Mouse (Mus musculus) intestine, embryonic 16.5 days (tissue): ENCODE data around the gene Zfp609. TPM values are rescaled to one million over a fixed set of nuclear protein-coding genes. Genes with fewer than 3 reads are reported as not detected.

Source experiments
- ATAC-seq: fragments of 200-750 bp; cut with Nextera tagmentation; 2 replicates; pipeline ENCODE4 v1.8.0; 2017; ENCODE audit warnings: moderate TSS enrichment, moderate library complexity
- H3K27ac ChIP-seq: fragments of 300-500 bp; sonication (generic); 2 replicates; pipeline ENCODE4 v1.5.1; 2014; ENCODE audit warnings: mild to moderate bottlenecking, low read length
- H3K27me3 ChIP-seq: fragments of 300-500 bp; sonication (generic); replicated peaks from 2 replicates; pipeline ENCODE4 v1.6.1; 2014; ENCODE audit warnings: low read length, control low read depth, mixed read lengths; ENCODE audit not compliant: control insufficient read depth, insufficient read depth
- H3K36me3 ChIP-seq: fragments of 300-500 bp; sonication (generic); 2 replicates; pipeline ENCODE4 v1.6.1; 2014; ENCODE audit warnings: low read length, control low read depth; ENCODE audit not compliant: control insufficient read depth, insufficient read depth
- H3K4me1 ChIP-seq: fragments of 300-500 bp; sonication (generic); 2 replicates; pipeline ENCODE4 v1.6.1; 2014; ENCODE audit warnings: low read length, control low read depth, mixed read lengths; ENCODE audit not compliant: control insufficient read depth, insufficient read depth
- H3K4me2 ChIP-seq: fragments of 300-500 bp; sonication (generic); 2 replicates; pipeline ENCODE4 v1.6.1; 2014; ENCODE audit warnings: low read depth, low read length, control low read depth
- H3K4me3 ChIP-seq: fragments of 300-500 bp; sonication (generic); 2 replicates; pipeline ENCODE4 v1.5.1; 2014; ENCODE audit warnings: mild to moderate bottlenecking, low read length
- H3K9ac ChIP-seq: fragments of 300-500 bp; sonication (generic); 2 replicates; pipeline ENCODE4 v1.6.1; 2014; ENCODE audit warnings: low read depth, low read length
- H3K9me3 ChIP-seq: fragments of 300-500 bp; sonication (generic); 2 replicates; pipeline ENCODE4 v1.6.1; 2016; ENCODE audit warnings: low read length, control low read depth; ENCODE audit not compliant: control insufficient read depth
- WGBS: fragments of 180-500 bp; shearing (Covaris S2); extraction: QIAGEN DNeasy Blood & Tissue Kit; methylation state at CpG from one replicate; pipeline ENCODE4 v1.1.7; 2014; 5-methylcytosine and 5-hydroxymethylcytosine counted together
- polyA plus RNA-seq: library from polyadenylated mRNA; unstranded; fragments of >200 nt; fragmentation: Nextera tagmentation; extraction: Ambion mirVana; gene quantifications from 2 replicates; pipeline ENCODE4 v1.2.1, GENCODE M21; 2015

The Zfp609 gene
- polyA plus RNA-seq, 1 experiment from 2014 or later, result 4.2 TPM

DNA sequence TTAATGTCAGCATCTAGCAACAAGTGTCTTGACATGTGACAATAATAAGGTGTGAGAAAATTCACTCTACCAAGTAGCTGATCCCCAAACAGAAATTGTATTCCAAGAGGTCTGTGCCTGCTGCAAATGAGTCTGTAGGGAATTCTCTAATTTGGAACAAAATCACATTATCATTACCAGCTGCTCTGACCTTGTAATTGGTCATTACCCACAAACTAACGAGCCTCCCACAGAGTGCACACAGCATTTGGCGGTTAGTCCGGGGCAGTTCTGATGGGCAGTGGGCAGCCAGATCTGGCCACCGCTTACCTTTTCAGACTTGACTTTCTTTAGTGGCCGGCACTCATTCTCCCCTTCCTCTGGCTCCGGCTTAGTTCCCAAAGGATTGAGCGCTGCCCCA is 33.1 kb downstream of the Zfp609 start:
- no peaks in the 10 kb centered on the region for H3K9me3 ChIP-seq
- ATAC-seq, result no peak
- no peaks in the 10 kb centered on the region for H3K36me3 ChIP-seq
- H3K27ac ChIP-seq, result no peak overlapping the region
- H3K9ac ChIP-seq, result no peak overlapping the region
- peaks cover 7% of the 10 kb centered on the region; the same call in 1 of the 2 replicates for H3K4me1 ChIP-seq
- WGBS, result 87% methylated on average over 7 of the region's 7 CpGs
- no peak overlapping the region for H3K4me2 ChIP-seq
- no peaks in the 10 kb centered on the region for H3K27me3 ChIP-seq
- H3K4me3 ChIP-seq, result no peak overlapping the region

DNA sequence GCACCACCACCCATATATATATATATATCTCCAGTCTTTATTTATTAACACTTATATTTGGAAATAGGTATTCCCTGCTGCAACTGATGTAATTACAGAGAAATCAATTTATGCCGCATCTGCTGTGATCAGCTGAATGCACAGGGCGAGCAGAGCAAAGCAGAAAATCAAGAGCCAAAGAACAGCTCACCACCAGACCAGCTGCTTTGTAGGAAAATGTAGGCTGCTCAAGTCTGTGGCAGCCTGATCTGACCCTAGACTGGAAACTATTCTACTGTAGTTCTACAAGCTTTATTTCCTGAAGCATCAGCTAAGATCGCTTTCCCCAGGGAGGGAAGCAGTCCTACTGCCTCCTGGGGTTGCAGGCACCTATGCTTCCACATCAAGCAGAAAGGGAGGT is 33.9 kb downstream of the Zfp609 start:
- H3K4me1 ChIP-seq, result peaks cover 7% of the 10 kb centered on the region; the same call in 1 of the 2 replicates
- H3K27ac ChIP-seq, result no peak overlapping the region
- no peak overlapping the region for H3K4me3 ChIP-seq
- WGBS, result 81% methylated on average over 3 of the region's 3 CpGs
- no peaks in the 10 kb centered on the region for H3K9me3 ChIP-seq
- H3K4me2 ChIP-seq, result no peak overlapping the region
- no peaks in the 10 kb centered on the region for H3K27me3 ChIP-seq
- ATAC-seq, result no peak
- H3K36me3 ChIP-seq, result no peaks in the 10 kb centered on the region
- no peak overlapping the region for H3K9ac ChIP-seq

DNA sequence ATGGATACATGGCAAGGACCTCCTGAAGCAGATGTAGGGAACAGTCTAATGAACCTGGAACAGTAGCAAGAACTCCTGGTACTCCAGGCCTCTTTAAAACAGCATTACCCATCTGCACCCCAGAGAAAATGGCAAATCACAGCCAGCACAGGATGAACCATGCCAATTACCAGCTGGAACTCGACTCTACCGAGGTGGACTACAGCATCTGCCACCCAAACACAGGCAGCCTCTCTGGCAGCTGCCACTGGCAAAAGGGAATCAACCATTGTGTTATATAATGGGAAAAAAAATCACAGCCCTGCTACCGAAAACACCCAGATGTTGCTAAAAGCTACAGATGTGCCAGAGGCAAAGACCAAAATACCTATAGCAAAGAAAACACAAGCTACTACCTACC is 34.3 kb downstream of the Zfp609 start:
- Histone ChIP-seq H3K4me3 (no peak overlapping the region), H3K36me3 (no peaks in the 10 kb centered on the region), H3K27me3 (no peaks in the 10 kb centered on the region), H3K9me3 (no peaks in the 10 kb centered on the region), H3K27ac (no peak overlapping the region), H3K4me1 (peaks cover 5% of the 10 kb centered on the region; the same call in 1 of the 2 replicates), H3K9ac (no peak overlapping the region), H3K4me2 (no peak overlapping the region)
- no peak for ATAC-seq
- 72% methylated on average over 3 of the region's 3 CpGs for WGBS

- Histone ChIP-seq H3K36me3 (no peaks in the 10 kb centered on the region), H3K4me2 (no peak overlapping the region), H3K9ac (no peak overlapping the region), H3K4me3 (no peak overlapping the region), H3K27ac (no peak overlapping the region), H3K27me3 (no peaks in the 10 kb centered on the region), H3K4me1 (peaks cover 15% of the 10 kb centered on the region), H3K9me3 (no peaks in the 10 kb centered on the region)
- ATAC-seq, result no peak
Observed at GRCm38 (mm10) chr9:65791846-65792245, 35.5 kb downstream of the Zfp609 start.

DNA sequence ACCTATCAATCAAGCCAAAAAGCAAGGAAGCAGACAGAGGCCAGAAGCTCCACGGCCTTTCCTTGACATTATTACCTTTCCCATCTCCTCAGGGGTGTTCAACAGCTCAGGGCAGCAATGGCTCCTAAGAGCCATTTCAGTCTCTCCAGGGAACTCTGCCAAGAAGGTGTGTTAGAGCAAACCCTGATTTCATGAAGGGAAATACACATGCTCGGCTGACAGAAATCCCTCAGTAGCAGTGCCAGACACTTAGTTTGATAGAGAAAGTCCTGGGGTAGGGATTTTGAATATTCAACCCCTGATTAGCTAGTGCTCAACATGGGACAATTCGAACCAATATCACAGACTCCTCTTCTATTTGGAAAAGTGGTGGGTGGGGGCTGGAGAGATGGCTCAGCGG is 36.3 kb downstream of the Zfp609 start:
- Histone ChIP-seq H3K4me2 (no peak overlapping the region), H3K27me3 (no peaks in the 10 kb centered on the region), H3K4me1 (peaks cover 16% of the 10 kb centered on the region), H3K4me3 (no peak overlapping the region), H3K36me3 (no peaks in the 10 kb centered on the region), H3K27ac (no peak overlapping the region), H3K9me3 (no peaks in the 10 kb centered on the region), H3K9ac (no peak overlapping the region)
- no peak for ATAC-seq
- 62% methylated on average over 4 of the region's 4 CpGs for WGBS

GRCm38 (mm10) chr9:65789788-65790187 is 37.6 kb downstream of the Zfp609 start:
- Histone ChIP-seq H3K27ac (no peak overlapping the region), H3K36me3 (no peaks in the 10 kb centered on the region), H3K4me3 (no peak overlapping the region), H3K9me3 (no peaks in the 10 kb centered on the region), H3K27me3 (no peaks in the 10 kb centered on the region), H3K4me2 (no peak overlapping the region), H3K4me1 (peaks cover 16% of the 10 kb centered on the region), H3K9ac (no peak overlapping the region)
- WGBS, result 90% methylated on average over 3 of the region's 3 CpGs
- ATAC-seq, result no peak

GRCm38 (mm10) chr9:65788556-65788955 is 38.8 kb downstream of the Zfp609 start:
- WGBS, result 78% methylated on average over 4 of the region's 4 CpGs
- Histone ChIP-seq H3K27ac (no peak overlapping the region), H3K4me2 (no peak overlapping the region), H3K9me3 (no peaks in the 10 kb centered on the region), H3K9ac (no peak overlapping the region), H3K27me3 (no peaks in the 10 kb centered on the region), H3K4me3 (no peak overlapping the region), H3K4me1 (peaks cover 16% of the 10 kb centered on the region), H3K36me3 (no peaks in the 10 kb centered on the region)
- no peak for ATAC-seq

DNA sequence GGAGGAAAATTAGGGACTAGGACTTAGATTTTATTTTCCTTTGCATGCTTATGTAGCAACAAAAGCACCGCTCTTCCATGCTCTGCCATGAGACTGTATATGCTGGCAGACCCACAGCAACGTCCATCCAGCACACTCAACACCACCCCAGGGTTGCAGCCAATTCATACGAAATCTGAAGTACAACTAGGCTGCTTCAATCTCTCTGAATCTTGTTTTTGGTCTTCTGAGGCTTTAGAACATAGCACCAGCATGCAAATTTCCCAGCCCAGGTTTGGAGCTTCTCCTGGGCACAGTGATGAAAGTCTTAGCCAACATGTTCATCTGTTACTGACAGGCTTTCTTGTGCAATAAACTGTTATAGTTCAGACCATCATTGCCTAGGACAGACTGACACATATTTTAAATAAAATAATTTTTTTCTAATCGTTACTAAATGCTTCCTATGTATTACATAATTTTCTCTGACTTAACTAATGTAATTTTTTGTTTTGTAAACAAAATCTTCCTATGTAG is 39.5 kb downstream of the Zfp609 start:
- H3K4me3 ChIP-seq, result no peak overlapping the region
- no peaks in the 10 kb centered on the region for H3K27me3 ChIP-seq
- peak overlapping the region; percentile 80 for H3K27ac ChIP-seq
- no peaks in the 10 kb centered on the region for H3K9me3 ChIP-seq
- H3K4me1 ChIP-seq, result peaks cover 16% of the 10 kb centered on the region
- H3K4me2 ChIP-seq, result no peak overlapping the region
- H3K36me3 ChIP-seq, result no peaks in the 10 kb centered on the region
- 80% methylated on average over 4 of the region's 4 CpGs for WGBS
- ATAC-seq, result no peak
- 0 out of 2 replicates have a peak overlapping the region, but pooled peaks have one; percentile 17 for H3K9ac ChIP-seq

GRCm38 (mm10) chr9:65786885-65787787 is 40.2 kb downstream of the Zfp609 start:
- Histone ChIP-seq H3K9ac (peak overlapping the region; percentile 21; the same call in 1 of the 2 replicates), H3K4me2 (peak overlapping the region; percentile 31; the same call in 1 of the 2 replicates), H3K27me3 (no peaks in the 10 kb centered on the region), H3K27ac (peak overlapping the region; percentile 80), H3K4me3 (no peak overlapping the region), H3K9me3 (no peaks in the 10 kb centered on the region), H3K4me1 (peaks cover 14% of the 10 kb centered on the region), H3K36me3 (no peaks in the 10 kb centered on the region)
- ATAC-seq, result peak; percentile 94
- 43% methylated on average over 8 of the region's 8 CpGs for WGBS
